Mouse (Mus musculus): Measurements from ENCODE around the gene Eva1a.

Gene Eva1a

GRCm38 (mm10) chr6:82040834-82041487 is at the start of gene Eva1a:
TSS of gene Eva1a (plus strand) at chr6:82041043.
- no peak for DNase-seq (ENCODE audit: low spot score)

DNA sequence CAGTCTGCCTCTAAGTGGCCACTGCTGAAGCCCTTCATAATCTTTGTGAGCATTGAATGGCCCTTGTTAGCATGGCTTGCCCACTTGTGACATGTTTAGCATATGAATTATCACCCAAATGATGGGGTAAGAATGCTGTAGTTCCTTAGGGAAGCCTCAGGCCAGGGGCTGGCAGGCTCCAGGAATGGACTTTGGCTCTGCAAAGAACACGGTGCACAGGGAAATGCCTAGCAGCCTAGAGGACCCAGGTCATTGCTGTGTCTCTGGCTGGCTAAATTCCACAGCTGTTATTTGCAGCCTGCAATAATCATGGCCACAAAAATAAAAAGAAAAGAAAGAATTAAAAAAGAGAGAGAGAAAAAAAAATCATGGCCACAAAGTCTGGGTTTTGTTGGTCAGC is 28.5 kb upstream of the Eva1a start:
- DNase-seq (ENCODE audit: low spot score): no peak

DNA sequence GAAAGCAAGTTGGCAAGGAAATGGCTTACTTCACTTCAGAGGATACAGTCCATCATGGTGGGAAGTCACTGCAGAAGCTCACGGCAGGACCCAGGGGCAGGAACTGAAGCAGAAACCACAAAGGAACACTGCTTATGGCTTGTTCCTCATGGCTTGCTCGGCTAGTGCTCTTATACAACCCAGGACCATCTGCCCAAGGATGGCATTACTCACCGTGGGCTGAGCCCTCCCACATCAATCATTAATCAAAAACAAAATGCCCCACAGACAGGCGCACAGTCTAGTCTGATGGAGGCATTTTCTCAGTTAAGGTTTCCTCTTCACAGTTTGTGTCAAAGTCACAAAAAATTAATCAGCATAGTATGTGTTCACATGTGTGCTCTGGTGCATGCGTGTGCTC is 19.8 kb upstream of the Eva1a start:
- DNase-seq (ENCODE audit: low spot score): no peak

DNA sequence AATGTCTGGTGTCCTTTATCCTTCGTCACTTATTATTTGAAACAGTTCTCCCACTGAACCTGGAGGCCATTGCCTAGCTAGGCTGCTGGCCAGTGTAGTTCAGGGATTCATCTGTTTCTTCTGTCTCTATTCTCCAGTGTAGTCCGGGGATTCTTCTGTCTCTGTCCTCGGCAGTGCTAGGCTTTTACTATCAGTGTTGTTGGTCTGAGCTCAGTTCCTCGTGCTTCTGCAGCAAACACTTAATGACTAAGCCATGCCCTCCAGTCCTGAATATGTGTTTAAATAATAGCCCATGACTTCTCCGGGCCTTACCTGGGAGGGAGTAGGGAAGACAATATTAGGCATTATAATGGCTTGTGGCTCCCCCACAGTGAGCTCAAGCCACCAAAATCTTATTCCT is 19.3 kb upstream of the Eva1a start:
- DNase-seq (ENCODE audit: low spot score): no peak

GRCm38 (mm10) chr6:82029611-82030510 is 11.0 kb upstream of the Eva1a start:
- no peak for DNase-seq (ENCODE audit: low spot score)

- DNase-seq (ENCODE audit: low spot score): no peak
Measured at GRCm38 (mm10) chr6:82030511-82030884, 10.3 kb upstream of the Eva1a start.

- DNase-seq (ENCODE audit: low spot score): no peak
Measured at GRCm38 (mm10) chr6:82037211-82037610, 3.6 kb upstream of the Eva1a start.

DNA sequence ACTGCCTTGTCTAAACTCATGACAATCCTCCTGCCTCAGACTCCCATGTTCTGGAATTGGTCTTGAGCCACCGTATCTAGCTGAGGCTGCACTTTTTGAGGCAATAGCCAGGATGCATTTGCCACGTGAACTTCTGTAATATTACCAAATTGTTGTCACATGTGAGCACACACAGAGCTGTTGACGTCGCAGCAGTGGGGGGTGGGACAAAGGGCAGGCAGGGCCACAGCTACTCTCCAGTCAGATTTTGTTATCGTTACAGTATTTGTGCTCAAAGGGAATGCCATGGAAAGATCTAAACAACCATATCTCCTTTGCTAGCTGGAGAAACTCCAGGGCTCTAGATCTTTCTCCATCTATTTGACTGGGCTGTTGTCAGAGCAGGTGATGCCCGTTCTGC is 1.6 kb upstream of the Eva1a start:
- DNase-seq (ENCODE audit: low spot score): no peak

DNA sequence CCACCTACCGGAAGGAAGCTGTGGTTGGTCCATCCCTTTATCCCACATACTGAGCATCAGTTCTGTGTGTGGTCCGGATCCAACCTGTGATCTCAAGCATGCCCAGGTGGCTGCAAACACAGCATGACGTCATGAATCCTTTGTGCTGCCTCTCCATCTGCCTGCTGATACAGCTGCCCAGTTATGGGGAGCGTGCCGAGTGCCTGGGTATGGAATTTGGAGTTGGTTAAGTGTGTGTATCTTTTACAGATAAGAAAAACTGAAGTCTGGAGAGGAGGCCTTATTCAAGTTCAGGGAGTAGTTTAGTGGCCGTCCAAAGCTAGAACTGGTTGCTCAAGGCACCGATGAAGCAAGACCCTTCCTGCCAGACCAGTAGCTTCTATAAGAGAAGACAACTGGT is 875 bp upstream of the Eva1a start:
- no peak for DNase-seq (ENCODE audit: low spot score)

DNA sequence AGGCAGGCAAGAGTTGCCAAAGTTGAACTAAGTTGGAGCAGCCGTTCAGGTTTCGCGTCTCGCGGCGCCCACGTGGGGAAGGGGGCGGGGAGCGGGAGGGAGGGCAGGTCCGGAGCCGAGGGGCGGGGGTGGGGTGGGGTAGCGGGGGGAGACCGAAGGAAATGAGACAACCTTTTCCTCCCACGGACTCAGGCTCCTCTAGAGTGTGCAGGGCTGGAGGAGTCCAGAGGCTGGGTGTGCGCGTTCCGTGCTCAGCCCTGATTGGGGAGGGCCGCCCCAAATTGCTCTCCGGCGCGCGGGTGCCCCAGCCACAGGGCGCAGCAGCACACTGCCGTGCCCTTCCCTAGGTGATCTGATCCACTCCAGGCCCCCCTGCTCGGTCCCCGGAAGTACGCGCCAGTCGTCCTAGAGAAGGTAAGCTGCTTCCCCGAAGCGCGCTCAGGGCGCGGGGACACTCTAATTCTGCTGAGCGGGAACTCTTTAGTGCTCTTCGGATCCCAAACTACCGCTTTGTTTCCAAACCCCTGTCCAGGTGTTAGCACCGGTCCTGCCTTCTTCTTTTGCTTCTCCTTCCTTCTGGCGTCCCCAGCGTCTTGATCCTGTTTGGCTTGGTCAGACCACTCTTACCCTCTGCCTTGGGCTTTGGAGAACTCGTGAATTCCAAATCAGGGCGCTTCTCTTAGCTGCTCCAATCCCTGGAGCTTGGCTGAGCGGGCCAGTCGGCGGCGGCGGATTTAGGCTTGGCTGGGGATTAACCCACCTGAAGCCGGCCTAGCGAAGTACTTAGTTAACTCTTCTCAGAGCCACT is 849 bp downstream of the Eva1a start:
- DNase-seq (ENCODE audit: low spot score): no peak

DNA sequence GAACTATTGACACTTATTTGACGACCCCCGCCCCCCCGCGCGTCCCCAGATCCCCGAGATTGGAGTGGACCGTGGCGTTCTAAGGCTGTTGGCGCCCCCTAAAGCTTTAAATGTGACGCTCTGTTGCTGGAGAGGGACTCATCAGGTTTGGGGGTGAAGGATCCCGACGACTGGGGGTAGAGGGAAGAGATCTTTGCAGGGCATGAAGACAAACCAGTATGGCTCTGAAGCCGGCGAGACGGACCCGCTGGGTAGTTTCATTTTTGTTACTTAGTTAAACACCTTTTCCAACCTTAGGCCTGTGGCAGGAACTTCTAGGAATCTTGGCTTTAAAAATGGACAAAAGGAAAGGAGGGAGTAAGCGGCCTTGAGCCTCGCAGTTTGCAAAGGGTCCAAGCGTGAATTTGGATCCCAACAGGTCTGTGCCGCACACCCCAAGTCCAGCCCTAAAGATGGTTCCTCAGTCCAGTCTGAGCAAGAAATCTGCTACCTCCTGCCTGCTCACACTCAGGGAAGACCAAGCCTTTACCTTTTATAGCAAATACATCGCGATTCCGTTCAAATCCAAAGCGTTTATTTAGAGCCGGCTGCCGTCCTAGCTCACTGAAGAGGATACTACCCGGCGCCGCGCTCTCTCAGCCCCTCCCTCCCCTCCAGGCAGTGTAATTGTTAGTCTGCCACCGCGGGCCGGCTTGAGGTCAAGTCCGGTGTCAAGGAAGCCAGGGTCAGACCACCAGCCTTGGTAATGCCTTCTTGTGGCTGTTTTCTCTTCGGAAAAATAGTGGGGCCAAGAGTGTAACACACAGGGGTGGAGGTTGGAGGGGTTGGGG is 1.7 kb downstream of the Eva1a start:
- no peak for DNase-seq (ENCODE audit: low spot score)

DNA sequence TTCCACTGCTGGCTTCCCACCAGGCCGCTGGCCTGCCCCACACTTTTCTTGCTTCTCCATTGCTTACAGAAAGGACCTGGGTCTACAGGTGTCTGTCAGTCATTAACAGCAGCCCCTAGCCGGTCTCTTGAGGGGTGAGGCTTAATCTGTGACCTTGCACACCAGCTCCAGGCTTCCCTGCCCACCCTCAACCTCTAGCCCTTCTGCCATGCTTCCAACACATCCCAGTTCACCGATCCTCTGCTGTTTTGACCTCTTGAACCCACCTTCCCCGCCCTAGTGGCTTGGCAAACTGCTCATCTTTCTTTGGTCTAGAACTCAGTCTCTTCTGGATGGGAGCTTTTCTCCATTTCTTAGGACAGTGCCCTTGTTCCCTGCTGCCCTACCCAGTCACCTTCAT is 2.8 kb downstream of the Eva1a start:
- no peak for DNase-seq (ENCODE audit: low spot score)

DNA sequence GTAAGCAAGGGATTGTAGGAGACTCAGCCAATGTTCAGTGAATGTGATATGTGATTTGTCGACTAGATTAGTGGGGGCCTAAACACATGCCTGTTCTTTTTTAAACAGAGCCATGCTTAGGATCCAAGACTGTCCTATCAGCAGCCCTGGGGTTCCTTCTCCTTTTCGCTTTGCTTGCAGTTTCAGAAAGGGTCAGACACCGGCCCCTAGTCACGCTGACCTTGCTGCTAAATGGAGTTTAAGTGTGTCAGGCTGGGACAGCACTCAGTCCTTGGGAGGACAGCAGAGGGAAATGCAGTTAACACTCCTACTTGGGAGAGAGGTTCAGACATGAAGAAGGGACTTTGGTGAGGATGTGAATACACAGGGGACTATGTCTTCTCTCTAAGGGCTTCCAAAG is 3.7 kb downstream of the Eva1a start:
- no peak for DNase-seq (ENCODE audit: low spot score)

DNA sequence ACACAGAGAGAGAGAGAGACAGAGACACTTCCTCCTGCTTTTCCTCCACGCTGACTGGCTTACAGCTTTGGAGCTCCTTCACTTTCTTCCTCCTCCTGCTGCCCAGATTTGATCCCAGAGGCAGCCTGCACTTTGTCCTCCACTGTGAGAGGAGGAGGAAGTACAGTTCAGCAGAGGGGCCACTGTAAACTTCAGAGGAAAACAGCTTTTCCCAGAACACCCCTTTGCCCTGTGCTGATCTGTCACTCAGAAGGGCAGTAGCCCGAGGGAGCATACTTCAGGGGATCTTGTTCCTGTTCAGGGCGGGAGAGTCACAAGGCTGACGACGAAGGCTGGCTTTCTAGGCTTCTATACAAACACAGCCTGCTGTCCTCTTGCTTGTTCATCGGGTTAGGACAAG is 7.1 kb downstream of the Eva1a start:
- DNase-seq (ENCODE audit: low spot score): no peak

DNA sequence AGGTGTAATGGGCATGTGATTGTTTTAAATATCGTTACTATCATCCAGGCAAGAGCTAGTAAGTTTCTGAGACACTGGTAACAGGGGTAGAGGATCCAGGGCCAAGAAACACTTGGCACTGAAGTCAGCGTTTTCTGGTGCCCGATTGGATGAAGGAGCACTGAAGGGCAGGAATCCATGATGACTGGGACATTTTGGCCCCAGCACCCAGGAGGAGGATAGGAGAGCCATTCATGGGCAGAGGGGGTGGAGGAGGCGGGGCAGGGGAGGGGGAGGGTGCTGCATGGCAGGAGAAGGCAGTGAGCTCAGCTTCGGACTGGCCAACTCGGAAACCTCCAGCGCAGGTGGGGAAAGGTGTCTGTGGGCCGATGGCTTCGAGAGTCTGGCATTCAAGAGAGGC is 9.4 kb downstream of the Eva1a start:
- no peak for DNase-seq (ENCODE audit: low spot score)

- no peak for DNase-seq (ENCODE audit: low spot score)
Measured at GRCm38 (mm10) chr6:82051569-82051968, 10.7 kb downstream of the Eva1a start.

GRCm38 (mm10) chr6:82052047-82052725 is 11.3 kb downstream of the Eva1a start:
- DNase-seq (ENCODE audit: low spot score): no peak

GRCm38 (mm10) chr6:82052726-82053118 is 11.9 kb downstream of the Eva1a start:
- no peak for DNase-seq (ENCODE audit: low spot score)

DNA sequence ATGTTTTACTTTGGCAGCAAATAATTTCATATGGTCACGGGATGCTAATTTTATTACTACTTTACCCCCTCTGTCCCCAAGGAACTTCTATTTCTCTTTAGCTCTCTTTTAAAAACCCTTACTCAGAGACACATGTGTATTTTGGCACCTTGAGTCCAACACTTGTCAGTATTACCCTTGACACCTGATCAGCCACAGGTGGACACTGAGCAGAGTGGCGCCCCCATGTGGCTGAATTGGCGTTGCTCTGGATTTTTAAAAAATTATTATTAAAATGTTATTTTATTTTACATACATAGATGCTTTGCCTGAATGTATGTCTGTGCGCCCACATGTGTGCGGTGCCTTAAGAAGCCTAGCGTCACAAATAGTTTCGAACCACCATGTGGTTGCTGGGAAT is 14.0 kb downstream of the Eva1a start:
- no peak for DNase-seq (ENCODE audit: low spot score)

DNA sequence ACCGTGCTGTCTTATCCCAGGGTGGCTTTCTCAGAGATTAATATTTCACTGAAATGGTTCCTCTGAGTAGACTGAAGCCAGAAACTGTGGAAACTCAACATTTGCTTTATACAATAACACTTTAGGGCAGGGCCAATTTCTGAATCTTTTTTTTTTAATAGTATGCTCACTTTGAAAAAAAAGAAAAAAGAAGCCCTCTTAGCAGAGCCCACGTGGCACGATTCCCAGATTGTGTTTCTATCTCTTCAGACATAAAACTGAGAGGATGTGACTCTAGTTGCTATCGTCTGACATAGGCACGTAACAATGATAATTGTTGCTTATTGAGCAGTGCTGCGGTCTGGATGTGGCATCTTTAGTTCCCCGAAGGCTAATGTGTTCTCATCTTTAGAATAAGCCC is 19.1 kb downstream of the Eva1a start:
- DNase-seq (ENCODE audit: low spot score): no peak

DNA sequence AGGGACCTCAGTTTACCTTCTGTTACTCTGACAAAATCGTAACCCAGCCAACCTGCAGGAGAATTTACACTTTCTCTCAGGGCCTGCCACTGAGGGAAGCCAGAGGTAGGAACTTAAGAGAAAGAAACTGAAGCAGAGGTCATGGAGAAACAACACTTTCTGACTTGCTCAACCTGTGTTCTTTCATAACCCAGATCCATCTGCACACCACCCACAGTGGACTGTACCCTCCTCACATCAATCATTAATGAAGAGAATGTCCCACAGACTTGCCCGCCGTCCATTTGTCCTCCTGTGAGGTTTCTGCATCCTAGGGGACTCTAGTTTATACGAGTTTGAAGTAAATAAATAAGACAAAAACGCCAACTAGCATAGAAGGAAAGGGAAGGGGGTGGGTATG is 24.4 kb downstream of the Eva1a start:
- no peak for DNase-seq (ENCODE audit: low spot score)
